Mouse (Mus musculus): ENCODE measurements around the gene Ctsh.

DNA sequence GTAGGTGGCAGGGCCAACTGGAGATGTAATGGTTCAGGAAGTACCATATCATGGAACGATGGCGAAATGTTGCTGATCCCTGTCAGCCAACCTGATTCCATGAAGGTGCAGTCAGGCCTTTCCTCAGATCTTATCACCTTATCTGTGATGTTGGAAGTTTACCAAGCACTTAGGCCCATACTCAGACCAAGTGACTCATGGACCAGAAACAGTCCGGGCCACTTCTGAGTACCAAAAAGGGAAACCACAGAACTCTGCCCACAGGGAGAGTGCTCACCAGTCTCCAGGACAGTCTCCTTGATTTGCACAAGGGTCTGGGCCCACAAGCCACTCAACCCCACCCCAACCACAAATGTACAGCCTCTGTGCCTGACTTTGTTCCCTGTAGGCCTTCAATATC, 18.2 kb upstream of the Ctsh start:
- TF ChIP-seq POLR2A (IDR thresholded peaks at IDR 0.05; ENCODE audit: borderline replicate concordance, insufficient read depth, low read length): no peak
- no peak for TF ChIP-seq CTCF (IDR thresholded peaks at IDR 0.05; ENCODE audit: borderline replicate concordance, insufficient read depth, low read depth, low read length)
